Mouse (Mus musculus): ENCODE measurements around the gene Cyp2d10.
"Not testable (repeated sequence)": the region's sequence is repeated elsewhere in the genome, so short reads cannot be mapped to it uniquely, and the experiment has no call there.

The Cyp2d10 gene

DNA sequence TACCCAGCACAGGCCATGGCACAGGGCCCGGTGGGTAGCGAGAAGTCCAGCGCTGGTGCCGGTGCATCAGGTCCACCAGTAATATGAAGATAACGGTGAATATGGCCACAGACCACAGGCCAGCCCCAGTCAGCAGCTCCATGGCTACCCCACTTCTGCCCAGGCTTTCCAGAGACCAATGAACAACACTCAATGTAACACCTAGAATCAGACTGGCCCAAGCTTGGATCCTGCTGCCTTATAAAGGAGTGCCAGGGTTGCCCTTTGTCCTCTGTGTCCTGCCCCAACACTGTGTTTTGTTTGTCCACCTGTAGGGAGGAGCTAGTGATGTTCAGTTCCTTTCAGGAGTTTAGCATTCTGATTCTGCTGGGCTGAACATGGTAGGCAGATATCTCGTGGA is at the start of gene Cyp2d10:
Gene Cyp2d10 (minus strand): TSS at position 215 of the 400 bp plus-strand sequence.
- DNase-seq = no peak

DNA sequence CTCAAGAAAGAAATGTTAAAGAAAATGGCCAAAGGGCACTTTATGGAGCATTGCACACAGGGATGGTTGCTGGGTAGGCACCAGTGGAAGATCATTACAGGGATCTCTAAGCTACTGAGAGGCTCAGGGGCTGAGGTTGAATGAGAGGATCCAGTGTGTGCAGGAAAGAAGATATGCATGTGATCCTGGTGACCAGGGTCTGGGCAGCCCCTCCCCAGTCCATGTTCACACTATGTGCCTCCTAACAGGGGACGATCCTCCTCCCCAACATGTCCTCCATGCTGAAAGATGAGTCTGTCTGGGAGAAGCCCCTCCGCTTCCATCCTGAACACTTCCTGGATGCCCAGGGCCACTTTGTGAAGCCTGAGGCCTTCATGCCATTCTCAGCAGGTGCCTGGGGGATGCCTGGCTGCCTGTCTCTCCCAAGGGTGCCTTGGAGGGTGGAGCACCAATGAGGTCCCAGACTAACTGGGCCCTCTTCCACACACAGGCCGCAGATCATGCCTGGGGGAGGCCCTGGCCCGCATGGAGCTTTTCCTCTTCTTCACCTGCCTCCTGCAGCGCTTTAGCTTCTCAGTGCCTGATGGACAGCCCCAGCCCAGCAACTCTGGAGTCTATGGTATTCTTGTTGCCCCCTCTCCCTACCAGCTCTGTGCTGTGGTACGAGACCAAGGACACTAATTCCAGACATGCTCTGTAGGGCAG is 49.2 kb upstream of the Cyp2d10 start:
- not testable (repeated sequence) for DNase-seq

- DNase-seq = not testable (repeated sequence)
These were observed 46.5 kb upstream of the Cyp2d10 start for GRCm38 (mm10) chr15:82453501-82453900.

- not testable (repeated sequence) for DNase-seq
These were observed 45.1 kb upstream of the Cyp2d10 start for GRCm38 (mm10) chr15:82452133-82452532.

DNA sequence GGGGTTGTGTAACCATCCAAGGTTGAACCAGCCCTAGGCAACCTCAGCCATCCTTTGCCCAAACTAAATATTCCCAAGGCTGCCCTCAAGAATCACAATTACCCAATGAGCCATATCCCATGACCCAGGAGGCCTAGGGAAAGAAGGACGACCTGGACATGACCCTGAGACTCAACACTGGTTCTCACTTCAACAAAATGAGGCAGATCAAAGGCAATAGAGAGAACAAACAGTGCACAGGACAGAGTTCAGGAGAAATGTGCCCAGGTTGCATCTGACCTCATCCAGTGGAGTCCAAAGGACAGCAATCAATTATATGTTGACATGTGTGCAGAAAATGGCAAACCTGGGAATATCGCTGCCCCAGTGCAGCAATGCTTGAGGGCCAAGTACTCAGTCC is 43.0 kb upstream of the Cyp2d10 start:
- DNase-seq = not testable (repeated sequence)

DNA sequence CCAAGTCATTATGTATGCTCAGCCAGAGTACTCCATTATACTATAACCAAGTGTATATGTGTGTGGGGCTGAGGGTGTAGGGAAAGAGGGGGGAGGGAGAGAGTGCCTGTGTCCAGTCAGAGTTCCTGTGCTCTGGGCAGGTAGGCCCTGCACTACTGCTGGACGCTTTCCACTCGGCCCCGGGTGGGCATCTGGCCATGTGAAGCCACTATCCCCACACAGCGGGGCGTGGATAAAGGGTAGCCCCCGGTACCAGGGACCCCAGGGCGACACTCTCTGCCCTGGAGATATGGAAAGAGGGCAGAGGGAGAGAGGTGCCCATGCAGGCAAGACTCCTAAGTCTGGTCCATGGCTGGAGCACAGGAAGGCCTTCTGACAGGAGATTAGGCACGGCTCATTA is 38.2 kb upstream of the Cyp2d10 start:
- no peak for DNase-seq

- no peak for DNase-seq
These were observed 36.7 kb upstream of the Cyp2d10 start for GRCm38 (mm10) chr15:82443658-82444057.

DNA sequence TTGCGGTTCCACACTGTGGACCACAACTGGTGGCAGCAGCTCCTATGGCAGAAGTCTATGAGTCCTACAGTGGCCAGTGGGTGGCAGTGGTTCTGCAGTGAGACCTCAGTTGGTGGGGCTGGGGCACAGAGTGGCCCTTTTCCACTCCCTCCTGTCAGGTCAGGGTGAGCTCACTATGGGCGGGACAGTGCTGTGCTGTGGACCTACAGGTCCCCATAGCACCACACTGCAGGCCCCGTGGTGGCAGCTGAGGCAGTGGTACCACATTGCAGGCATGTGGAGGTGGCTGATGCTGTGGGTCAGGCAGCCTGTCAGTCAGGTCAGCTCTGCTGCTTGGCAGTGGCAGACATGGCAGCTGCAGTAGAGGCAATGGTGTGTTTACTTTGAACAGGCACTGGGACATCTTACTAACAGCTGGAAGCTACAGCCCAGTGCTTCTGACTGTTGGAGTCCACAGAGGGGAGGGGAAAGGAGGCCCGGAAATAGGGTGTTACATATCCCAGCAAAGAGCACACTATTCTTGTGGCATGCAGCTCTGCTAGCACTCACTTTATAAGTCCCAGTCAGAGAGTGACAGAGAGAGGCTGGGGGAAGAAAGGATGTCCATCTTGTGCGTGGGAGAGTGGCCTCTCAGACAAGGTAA is 31.1 kb upstream of the Cyp2d10 start:
- no peak for DNase-seq

DNA sequence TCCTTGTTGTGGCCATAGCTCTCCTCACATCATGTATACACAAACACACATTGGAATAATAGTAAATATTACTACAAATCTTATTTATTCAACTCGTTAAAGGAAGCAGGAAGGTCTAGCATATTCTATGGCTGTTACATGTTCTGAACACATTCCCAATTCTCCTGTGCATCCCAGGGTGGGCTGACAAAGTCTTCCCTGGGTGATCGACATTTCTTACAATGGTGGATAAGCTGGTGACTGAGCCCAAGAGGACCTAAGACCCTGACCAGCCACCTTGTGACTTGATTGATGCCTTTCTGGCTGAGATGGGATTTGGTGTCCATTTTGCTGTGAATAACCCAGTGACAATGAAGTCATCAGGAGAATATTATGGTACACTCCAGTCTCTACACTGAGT is 28.6 kb upstream of the Cyp2d10 start:
- DNase-seq = no peak

DNA sequence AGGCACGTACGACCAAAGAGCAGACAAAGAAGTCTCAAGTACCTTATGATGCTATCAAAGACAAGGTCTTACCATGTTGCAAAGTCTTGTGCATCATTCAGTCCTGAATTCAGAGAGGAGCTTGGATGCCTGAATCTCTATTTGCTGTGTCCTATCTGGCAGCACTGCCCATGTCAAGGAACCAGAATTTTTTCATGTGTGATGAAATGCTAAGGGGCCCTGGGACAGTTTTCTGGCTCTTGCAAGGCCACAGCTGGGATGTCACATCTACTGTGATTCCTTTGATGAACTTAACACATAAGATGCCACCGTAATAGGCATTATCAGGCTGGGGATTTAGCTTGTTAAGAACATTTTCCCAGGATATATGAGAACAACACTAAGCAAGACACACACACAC is 28.0 kb upstream of the Cyp2d10 start:
- no peak for DNase-seq

DNA sequence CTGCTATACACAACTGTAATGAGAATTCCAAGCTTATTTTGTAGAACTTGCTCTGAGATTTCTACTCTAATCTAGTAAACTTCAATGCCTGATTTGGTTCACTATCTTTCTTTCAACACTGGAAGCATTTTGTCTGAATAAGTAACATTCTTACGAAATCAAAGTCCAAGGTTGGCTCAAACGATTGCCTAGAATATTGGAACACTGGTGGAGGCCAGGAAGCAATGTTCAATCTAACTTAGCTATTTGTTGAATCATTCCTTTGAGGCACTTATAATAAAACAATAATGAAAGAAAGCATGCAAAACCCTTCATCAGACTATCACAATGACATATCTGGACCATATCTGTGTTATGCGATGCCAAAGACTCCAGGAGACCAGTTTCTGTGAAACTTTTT is 27.5 kb upstream of the Cyp2d10 start:
- DNase-seq = no peak

- no peak for DNase-seq
These were observed 26.6 kb upstream of the Cyp2d10 start for GRCm38 (mm10) chr15:82433621-82434020.

GRCm38 (mm10) chr15:82433137-82433536 is 26.1 kb upstream of the Cyp2d10 start, which contains the start of gene Cyp2d9:
Gene Cyp2d9, plus strand, starts transcription at chr15:82433437.
- no peak for DNase-seq

GRCm38 (mm10) chr15:82423471-82423870 is 16.5 kb upstream of the Cyp2d10 start:
- no peak for DNase-seq

GRCm38 (mm10) chr15:82422935-82423334 is 15.9 kb upstream of the Cyp2d10 start:
- DNase-seq = no peak

- no peak for DNase-seq
These were observed 11.6 kb upstream of the Cyp2d10 start for GRCm38 (mm10) chr15:82418616-82419015.

- DNase-seq = peak; percentile 89 to 93
These were observed 10.1 kb upstream of the Cyp2d10 start for GRCm38 (mm10) chr15:82416797-82417789.

GRCm38 (mm10) chr15:82407536-82407935 is 541 bp upstream of the Cyp2d10 start:
- no peak for DNase-seq

DNA sequence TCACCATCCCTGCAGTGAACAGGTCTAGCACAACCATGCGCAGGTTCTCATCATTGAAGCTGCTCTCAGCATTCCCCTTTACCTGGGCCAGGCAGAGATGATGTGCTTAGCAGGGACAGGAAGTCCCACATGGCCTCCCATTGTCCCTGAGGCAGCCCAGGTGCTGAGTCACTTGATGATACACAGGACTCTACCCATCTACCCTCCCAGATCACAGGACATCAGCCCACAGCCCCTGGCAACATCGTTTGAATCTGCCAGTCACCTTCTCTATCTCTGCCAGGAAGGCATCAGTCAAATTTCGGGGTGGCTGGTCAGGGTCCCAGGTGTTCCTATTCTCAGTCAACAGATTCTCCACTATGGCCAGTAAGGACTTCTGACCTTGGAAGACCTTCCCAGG is 2.8 kb downstream of the Cyp2d10 start:
- DNase-seq = no peak

GRCm38 (mm10) chr15:82403606-82404005 is 3.4 kb downstream of the Cyp2d10 start:
- DNase-seq = no peak

- DNase-seq = no peak
These were observed 4.3 kb downstream of the Cyp2d10 start for GRCm38 (mm10) chr15:82402741-82403140.

GRCm38 (mm10) chr15:82402106-82402505 is 4.9 kb downstream of the Cyp2d10 start:
- DNase-seq = no peak

GRCm38 (mm10) chr15:82401516-82401915 is 5.5 kb downstream of the Cyp2d10 start:
- DNase-seq = no peak
